Mouse (Mus musculus) kidney, adult 2 months (tissue): ENCODE data around the gene Ffar2.

Experiments used
- CTCF ChIP-seq: fragments of 200-500 bp; conservative IDR thresholded peaks from 2 replicates; pipeline ENCODE4 v1.5.1; 2011; ENCODE audit warnings: low read depth, mild to moderate bottlenecking, control low read depth, low read length, moderate library complexity, mixed read lengths; ENCODE audit not compliant: insufficient read depth, insufficient read length
- POLR2A ChIP-seq: fragments of 200-500 bp; IDR thresholded peaks from one replicate; pipeline ENCODE4 v1.6.1; 2011; ENCODE audit warnings: low read depth, low read length, control low read depth

DNA sequence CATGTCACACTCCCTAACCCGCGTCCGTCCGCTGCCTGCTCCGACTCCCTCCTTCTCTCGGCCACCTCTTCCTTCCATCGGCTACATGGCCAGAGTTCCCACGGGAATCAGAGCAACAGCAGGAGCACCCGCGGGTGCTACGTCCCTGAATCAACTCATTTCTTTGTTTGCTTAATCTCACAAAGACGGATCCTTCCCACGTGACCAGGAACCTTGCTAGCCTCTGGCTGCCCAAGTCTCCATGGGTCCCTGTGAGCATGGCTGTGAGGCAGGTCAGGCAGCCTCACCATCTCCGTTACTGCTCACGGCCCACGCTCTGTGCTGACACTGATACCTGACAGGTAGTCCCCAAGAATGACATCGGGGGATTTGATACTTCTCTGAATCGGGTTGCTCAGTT is at the start of gene Ffar2:
- TF ChIP-seq POLR2A (no peak), CTCF (no peak)
